Mouse (Mus musculus) spleen, embryonic (tissue): ENCODE measurements around the gene C1ra.
"Not testable (repeated sequence)": the region's sequence is repeated elsewhere in the genome, so short reads cannot be mapped to it uniquely, and the experiment has no call there.

Source experiments
- CTCF ChIA-PET: fragments of 350-600 bp; sonication (Branson Sonifier 250); formaldehyde crosslinking; loops from one replicate; lab custom pipeline; 2022; lab: Charles Lee

C1ra gene

DNA sequence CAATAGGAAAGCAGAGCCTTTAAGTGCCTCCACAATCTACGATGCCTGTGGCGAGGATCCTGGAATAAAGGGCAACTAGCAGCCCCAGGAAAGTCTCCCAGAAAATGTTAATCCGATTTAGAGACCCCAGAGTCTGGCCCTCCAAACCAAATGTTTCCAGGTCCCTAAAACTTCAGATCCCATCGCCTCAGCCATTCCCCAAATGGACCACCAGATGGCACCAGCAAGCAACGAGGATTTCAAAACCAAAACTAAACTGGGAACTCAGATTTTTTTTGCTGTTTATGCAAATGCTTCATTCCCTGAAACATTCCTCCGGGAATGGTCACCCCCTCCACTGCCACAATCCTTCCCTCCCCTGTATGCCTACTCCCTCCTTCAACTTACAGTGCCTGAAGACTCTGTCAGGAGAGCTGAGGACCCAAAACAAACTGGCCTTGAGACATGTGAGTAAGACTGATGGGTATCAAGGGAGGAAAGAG lies at the start of gene C1ra:
C1ra (plus strand) TSS at position 51 of the 482 bp plus-strand sequence.
- CTCF ChIA-PET, result interaction anchor here (0.6 kb wide), 1 partner anchor 337 kb away, joined by 13 read pairs; no protein-coding TSS in a partner anchor

DNA sequence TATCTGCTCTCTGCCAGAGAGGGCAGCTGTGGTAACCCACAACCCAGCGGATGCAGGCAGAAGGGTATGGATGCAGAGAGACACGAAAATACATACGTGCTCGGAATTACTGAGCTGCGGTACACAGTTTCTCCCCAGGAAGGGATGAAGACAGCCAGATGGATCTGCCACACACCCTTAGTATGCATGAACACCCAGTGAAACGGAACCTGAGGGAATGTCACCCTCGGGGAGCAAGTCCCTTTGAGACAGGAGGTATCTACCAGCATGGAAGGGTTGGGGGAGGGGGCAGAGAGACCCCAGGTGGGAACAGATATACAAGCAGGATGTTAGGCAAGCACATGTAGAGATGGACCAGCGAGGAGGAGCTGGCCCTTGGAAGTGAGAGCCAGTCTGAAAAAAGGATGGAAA lies 48.3 kb upstream of the C1ra start:
- CTCF ChIA-PET, result interaction anchor here (0.6 kb wide), 1 partner anchor 1837 kb away, joined by 5 read pairs; no protein-coding TSS in a partner anchor

DNA sequence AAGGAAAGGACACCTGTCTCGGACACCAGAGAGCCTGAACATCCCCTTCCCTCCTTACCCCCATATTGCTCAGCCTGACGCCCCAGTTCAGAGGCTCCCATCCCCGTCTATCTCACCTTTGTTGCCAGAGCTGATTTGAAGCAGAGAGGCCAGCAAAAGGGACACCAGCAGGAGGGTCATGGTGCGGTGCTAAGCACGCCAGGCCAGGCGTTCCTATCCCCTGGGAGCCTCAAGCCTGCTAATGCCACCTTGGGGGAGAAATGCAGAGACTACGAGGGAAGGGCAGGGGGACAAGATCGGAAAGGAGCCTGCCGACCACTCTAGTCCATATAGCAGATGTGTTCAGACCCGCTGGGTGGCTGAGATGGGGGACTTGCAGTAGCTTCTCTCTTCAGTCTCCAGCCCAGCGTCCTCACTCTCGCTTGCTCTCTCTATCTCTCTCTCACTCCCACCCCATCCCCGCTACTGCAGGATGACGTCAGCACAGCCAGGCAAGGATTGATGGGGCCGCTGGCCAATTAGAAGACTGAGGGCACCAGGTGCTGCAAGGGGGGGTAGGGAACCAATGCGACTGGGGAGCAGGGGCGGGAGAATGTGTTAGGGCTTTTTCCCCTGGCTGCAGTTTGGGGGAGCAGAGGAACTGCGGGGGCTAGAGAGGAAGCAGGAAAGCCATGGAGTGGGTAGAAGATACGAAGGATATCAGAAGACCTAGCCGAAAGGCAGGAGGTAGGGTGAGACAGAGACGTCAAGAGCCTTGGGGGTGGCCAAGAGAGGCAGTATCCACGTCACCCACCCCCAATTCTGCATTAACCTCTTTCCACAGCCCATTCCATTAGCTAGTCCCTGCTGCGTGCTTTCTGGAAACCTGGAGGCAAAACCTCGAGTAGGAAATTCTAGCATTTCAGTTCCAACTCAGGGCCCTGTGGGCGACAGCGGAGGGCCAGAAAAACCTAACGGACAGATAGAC lies 47.6 kb upstream of the C1ra start, which contains the start of gene Clstn3:
Clstn3 (minus strand) TSS at position 490 of the 967 bp plus-strand sequence.
- CTCF ChIA-PET, result interaction anchor here (0.6 kb wide), 1 partner anchor 1838 kb away, joined by 5 read pairs; no protein-coding TSS in a partner anchor

DNA sequence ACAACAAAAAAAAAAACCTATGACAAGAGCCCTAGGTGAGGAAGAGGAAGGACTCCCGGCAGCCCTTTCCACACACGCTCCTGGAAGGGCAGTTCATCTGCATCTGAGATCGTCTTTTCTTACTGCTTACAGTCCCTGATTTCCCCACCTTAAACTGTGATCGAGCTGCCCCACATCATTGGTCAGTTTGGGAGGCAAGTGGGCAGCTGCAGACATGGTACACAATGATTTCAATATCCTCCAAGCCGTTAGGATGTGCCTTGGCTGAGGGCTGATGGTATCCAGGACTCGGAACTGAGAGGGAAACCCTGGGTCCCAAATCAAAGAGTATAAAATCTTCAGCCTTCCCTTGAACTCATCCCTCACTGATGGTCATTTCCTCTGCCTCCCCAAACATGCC lies 46.9 kb upstream of the C1ra start:
- CTCF ChIA-PET, result interaction anchor here (0.6 kb wide), 1 partner anchor 16 kb away, joined by 3 read pairs; no protein-coding TSS in a partner anchor

DNA sequence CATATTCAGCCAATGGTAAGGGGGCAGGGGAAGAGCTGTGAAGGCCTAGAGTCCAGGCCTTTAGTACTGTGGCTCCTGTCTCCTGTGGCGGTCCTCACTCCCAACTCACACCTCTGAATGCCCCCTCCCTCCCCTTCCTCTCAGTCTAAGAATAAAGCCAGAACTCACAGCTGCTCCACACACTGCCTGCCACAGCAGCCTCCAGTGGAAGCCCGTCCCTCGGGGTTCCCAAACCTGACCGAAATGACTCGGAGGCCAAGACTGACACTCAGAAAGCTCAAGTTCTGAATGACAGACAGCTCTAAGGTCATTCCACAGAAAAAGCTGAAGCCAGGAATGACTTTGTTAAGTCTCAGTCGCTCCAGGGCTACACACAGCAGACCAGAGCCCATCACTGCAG lies 46.5 kb upstream of the C1ra start:
- CTCF ChIA-PET, result interaction anchor here (0.6 kb wide), 1 partner anchor 16 kb away, joined by 3 read pairs; no protein-coding TSS in a partner anchor

DNA sequence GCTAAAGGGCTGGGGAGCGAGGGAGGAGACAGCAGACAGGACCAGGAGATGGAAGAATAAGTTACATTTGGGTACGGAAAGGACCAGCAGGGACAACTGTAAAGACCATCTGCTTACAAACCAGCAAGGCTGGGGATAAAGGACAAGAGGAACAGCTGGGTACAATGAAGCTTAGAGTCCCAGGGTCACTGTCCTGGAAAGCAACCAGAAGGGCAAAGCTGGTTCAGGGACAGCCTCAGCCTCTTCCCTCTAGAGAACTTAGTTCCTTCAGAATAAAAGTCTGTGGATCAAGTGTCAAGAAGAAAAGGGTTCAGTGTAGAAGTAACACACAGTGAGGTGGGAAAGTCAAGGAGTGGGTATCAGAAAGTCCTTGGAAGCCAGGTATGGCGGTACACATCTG lies 41.1 kb upstream of the C1ra start:
- CTCF ChIA-PET, result no interaction called here

DNA sequence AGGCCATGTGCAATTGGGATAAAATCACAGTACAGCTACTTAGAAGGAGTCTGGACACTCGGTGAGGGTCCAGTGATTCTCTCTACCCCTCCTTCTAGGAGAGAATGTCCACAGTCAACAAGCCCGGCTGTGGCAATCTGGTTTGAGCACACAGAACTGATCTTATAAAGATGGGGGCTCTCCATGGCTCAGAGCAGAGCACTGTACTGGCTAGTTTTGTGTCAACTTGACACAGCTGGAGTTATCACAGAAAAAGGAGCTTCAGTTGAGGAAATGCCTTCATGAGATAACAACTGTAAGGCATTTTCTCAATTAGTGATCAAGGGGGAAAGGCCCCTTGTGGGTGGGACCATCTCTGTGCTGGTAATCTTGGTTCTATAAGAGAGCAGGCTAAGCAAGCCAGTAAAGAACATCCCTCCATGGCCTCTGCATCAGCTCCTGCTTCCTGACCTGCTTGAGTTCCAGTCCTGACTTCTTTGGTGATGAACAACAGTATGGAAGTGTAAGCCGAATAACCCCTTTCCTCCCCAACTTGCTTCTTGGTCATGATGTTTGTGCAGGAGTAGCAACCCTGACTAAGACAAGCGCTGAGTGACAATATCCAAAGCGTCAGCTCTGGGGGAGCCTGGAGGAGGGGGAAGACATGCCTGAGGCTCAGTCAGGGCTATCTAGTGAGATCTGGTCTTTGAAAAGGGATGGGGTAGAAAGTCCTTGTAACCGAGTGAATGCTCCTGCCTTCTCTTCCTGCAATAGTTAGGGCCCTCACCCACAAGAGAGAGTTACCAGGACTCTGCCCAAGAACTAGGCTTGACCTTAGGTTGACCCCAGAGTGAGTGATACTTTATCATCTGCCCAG lies 40.2 kb upstream of the C1ra start:
- CTCF ChIA-PET, result not testable (repeated sequence)

DNA sequence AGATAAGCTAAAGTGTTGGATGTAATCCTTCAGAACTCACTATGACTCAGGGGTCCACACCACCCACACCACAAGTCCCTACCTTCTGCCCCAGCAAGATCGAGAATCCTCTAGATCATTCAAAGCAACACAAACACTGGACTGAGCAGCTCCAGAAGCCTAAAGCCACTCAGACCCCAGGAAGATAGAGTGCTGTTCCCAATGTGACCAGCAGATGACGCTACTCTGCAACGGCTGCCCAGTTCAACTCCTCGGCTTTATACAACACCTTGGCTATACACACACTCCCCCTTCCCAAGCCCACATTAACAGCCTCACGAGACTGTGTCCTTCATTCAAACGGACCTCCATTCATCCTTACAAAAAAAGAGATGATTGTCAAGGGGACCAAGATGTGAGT lies 39.4 kb upstream of the C1ra start:
- CTCF ChIA-PET, result interaction anchor here (0.5 kb wide), 1 partner anchor 19 kb away, joined by 3 read pairs; no protein-coding TSS in a partner anchor

DNA sequence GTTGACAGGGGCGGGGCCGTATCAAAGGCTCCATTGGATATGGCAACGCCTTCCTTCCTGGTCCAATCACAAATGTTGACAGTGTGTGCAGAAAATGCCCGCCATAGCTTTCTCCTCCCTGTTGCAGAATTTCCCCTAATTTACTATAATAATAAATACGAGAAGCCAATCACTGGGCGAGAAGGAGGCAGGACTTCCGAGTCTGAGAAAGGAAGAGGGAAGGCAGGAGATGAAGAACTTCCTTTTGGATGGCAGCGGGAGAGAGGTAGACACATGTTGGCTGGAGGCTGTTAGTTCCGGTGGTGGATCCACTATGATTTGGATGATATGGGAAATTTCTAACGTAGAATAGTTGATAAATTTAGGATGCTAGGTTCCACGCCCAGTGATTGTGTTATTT lies 37.6 kb upstream of the C1ra start:
- CTCF ChIA-PET, result no interaction called here

DNA sequence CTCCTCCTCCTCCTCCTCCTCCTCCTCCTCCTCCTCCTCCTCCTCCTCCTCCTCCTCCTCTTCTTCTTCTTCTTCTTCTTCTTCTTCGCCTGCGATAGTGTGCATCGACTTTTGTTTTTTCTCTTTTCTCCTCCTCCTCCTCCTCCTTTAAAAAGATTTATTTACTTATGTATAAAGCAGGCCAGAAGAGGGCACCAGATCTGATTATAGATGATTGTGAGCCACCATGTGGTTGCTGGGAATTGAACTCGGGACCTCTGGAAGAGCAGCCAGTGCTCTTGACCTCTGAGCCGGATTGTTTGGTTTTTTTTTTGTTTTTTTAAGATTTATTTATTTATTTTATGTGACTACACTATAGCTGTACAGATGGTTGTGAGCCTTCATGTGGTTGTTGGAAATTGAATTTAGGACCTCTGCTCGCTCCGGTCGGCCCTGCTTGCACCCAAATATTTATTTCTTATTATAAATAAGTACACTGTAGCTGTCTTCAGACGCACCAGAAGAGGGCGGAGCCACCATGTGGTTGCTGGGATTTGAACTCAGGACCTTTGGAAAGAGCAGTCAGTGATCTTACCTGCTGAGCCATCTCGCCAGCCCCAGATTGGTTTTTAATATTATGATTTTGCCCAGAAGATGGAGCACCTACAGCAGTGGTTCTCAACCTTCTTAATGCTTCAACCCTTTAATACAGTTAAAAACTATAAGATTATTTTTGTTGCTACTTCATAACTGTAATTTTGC lies 36.7 kb upstream of the C1ra start:
- CTCF ChIA-PET, result not testable (repeated sequence)

DNA sequence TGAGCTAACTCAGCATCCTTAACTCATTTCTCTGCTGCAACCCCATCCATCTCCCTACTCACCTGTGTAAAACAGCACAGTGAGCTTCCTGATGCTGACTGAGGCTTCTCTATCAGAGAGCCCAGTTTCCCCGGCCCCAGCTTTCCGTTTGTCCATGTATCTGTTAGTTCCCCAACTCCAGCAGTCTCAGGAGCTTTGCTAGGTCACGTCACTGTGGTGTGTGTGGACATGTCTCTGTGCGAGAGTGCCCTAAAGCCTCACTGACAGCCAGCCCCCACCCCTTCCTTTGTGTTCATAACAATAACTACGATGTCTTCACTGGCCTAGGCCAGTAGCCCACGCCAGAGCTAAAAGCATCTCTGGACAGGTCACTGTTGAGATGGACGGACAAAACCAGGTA lies 36.0 kb upstream of the C1ra start:
- CTCF ChIA-PET, result no interaction called here

DNA sequence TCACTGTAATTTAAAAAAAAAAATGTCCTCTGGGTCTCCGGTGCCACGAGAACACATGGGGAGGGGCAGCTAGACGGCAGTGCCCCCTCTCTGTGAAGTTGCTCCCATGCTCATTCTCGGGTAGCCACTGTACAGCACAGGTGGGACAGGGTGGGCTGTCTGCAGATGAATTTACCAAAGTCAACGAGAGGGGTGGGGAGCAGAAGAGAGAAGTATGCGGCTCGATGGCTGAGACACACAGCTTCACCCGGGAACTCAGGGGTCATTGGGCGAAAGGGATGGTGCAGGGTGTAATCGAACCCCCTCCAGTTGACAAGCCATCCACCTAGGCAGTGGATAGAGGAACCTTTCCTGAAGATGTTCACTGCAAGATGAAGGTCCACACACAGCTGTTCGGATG lies 35.4 kb upstream of the C1ra start:
- CTCF ChIA-PET, result interaction anchor here (0.7 kb wide), 1 partner anchor 10 kb away, joined by 4 read pairs; no protein-coding TSS in a partner anchor

DNA sequence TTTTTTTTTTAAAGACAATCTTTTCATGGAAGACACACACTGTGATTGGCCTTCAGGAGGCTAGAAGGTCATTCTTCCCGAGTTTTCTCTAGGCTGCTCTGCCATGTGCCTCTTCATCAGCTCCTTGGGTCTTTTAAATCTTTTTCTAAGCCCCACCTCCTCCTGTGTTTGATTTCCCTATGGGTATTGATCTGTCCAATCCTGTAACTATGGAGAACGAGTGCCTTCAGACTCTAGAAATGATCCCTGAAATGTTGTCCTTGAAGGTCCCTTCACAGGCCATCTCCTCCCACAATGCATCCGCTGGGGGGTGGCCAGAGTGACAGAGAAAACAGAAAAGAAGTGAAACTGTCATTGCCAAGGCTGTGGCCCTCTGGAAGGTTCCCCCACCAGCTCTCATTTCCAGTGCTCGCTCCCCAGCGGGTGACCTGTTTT lies 35.0 kb upstream of the C1ra start:
- CTCF ChIA-PET, result interaction anchor here (0.7 kb wide), 1 partner anchor 11 kb away, joined by 4 read pairs; no protein-coding TSS in a partner anchor

DNA sequence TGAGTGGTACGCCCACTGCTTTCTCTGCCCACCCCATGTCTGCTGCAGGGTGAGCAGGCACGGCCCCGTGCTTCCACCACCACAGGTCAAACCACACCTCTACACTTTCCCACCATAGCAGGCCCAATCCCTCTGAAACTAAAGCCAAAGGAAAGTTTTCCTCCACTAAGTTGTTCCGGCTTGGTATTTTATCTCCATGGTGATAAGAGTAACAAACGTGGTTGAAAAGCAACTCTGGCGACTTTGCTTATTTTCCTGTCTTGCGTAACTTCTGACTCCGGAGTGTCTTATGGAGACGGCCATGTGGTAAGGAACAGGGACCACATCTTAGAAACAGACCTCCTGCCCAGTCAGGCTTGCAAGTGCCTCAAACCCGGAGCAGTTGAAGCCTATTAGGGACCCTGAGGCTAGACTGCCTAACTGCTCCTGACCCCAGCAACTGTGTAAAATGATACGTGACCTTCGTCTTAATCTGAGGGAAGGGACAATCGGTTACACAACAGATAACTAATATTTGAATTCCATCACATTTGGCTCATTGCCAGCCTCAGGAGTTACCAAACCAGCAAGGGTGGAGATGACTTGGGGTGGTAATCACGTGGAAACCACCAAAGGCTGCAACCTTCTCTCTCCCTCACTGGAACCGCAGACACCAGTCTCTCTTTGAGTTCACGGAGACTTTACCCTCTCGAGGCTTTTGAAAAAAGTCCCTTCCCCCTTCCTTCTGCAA lies 34.1 kb upstream of the C1ra start:
- CTCF ChIA-PET, result no interaction called here

DNA sequence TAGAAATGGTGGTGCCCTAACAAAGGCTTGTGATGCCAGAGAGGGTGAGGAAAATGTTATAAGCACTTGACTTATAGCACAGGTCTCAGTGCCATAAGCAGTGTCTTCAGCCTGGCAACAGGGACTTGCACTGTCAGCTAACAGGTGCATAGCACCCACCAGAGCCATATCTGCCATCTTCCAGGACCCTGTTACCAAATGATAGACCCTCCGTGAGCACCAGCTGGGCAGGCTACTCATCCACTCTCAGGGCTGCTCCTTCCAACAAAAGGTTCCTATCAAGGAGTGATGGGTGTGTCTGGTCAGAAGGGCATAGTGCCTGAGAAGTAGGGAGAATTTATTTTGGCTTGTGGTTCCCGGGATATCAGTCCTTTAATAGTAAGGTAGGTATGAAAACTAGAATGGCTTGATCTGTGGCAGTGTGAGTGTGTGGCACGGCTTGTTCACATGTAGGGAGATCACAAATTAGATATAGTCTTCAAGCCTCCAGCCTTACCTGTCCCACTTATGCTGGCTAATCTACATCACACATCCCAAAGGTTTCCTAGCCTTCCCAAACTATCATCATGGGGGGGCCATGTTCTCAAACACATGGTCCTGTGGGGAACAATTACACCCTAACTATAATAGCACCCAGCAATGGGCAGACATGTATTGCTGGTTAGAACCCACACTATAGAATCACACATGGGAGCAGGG lies 33.2 kb upstream of the C1ra start:
- CTCF ChIA-PET, result no interaction called here

DNA sequence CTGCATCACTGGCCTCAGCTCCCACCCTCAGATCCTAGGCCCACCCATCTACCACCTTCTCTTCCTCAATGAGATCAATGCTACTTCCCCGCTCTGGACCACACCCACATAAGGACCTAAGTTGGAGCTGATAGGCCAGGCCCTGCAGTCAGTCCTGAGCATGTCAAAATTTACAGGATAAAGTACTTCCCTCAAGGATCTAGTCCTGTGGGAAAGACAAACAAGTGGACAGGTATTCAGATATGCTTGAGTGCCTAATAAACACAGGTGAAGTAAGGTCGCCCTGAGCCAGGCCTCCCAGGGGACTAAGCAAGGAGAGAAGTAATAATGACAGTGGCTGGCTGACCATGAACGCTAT lies 32.7 kb upstream of the C1ra start:
- CTCF ChIA-PET, result no interaction called here

DNA sequence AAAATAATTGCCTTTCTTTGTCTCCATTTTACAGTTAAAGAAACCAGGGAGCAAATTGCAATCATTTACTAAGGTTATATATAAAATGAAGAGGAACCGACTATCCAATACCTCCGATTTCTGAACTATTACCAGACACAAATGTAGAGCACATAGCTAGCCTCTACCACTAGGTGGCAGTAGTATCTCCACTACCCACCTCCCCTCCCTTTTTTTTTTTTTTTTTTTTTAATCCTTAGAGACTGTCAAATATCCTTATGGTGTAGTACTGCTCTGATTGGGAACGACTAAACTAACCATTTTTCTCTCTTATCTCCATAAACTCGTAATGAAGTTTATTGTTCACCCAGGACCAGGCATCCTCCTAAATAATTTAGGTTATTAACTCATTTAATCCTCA lies 31.9 kb upstream of the C1ra start:
- CTCF ChIA-PET, result no interaction called here

DNA sequence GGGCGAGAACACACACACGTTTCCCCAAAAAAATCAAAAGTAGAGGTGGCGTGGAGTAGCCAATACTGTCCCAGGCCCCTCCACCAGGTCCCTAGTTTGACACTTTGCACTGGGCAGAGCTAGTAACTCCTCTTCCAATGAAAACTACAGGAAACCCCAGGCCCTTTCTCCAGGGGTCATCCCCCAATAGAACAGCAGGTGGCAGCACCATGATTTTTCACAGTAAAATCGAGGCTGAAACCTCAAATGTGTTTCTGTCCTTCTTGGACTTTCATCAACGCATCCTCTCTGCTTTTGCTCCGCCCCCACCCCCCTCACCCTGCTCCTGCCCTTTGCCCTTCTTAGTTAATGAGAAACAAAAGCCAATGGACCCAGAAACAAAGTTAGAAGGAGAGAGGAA lies 30.6 kb upstream of the C1ra start:
- CTCF ChIA-PET, result interaction anchor here (0.7 kb wide), 1 partner anchor 16 kb away, joined by 3 read pairs; no protein-coding TSS in a partner anchor

DNA sequence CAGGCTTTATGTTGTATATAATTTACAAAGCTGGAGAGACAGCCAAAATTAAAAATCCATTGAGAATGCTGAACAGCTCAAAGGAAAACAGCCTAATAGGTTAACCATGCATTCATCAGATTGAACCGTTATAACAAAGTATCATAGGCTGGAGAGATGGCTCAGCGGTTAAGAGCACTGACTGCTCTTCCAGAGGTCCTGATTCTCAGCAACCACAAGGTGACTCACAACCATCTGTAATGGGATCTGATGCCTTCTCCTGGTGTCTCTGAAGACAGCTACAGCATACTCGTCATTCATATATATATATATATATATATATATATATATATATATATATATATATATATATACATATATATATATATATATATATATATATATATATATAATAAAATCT lies 28.4 kb upstream of the C1ra start:
- CTCF ChIA-PET, result not testable (repeated sequence)
